Mouse (Mus musculus): ENCODE data around the gene Slc2a4.

The Slc2a4 gene

GRCm38 (mm10) chr11:69948066-69948762 is at the start of gene Slc2a4:
Gene Slc2a4, minus strand, starts transcription at chr11:69948188.
- in situ Hi-C loops (cut with MboI; ENCODE audit: unreplicated experiment in 2 of 2) = no loop called here

GRCm38 (mm10) chr11:69997070-69997509 is 49.1 kb upstream of the Slc2a4 start:
- in situ Hi-C loops (cut with MboI; ENCODE audit: unreplicated experiment in 2 of 2) = loop anchor here in 1 of 2 experiments (25.0 kb wide), 2 partner anchors 585 to 935 kb away; partner anchors contain the start of genes Borcs6, Kdm6b and Tmem107

DNA sequence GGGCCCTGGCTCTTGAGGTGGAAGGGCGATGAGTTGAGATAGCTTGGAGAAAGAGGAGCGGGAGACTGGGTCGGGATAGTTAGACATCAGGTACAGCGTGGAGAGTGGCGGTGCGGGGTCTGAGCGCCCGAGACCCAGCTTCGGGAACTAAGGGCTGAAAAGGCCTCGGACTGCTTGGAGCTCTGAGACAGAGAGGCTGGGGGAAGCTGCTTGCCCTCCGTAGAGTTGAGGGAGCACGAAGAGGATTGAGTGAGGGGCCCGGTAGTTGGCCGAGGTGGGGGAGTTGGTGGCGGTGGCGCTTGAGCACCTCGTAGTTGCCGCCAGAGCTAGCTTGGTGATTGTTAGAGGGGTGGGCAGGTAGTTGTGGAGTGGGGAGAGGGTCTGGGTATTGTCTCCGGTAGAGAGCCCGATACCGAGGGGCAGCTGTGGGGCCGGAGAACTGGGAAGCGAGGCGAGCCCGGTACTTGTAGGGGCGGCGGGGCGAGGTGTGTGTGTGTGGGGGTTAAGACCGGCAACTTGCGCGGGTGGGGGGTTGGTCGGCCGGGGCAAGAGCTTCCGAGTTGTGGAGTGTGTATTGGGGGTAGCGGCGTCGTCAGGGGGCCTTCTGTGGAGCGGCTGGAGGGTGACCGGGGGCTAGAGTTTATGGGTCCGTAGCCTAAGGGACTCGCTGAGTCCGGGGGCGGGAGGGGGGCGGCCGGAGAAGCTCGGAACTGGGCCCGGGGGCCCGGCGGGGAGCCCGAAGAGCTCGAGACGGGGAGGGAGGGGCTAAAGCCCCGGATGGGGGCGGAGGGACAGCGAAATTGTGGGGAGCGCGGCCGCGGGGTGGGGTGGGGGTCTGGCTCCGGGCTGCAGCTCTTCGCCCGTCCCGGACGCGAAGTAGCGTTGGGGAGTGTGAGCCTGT is 48.4 kb upstream of the Slc2a4 start:
- in situ Hi-C loops (cut with MboI; ENCODE audit: unreplicated experiment in 2 of 2) = loop anchor here in 1 of 2 experiments (25.0 kb wide), 2 partner anchors 584 to 934 kb away; partner anchors contain the start of genes Borcs6, Kdm6b and Tmem107

DNA sequence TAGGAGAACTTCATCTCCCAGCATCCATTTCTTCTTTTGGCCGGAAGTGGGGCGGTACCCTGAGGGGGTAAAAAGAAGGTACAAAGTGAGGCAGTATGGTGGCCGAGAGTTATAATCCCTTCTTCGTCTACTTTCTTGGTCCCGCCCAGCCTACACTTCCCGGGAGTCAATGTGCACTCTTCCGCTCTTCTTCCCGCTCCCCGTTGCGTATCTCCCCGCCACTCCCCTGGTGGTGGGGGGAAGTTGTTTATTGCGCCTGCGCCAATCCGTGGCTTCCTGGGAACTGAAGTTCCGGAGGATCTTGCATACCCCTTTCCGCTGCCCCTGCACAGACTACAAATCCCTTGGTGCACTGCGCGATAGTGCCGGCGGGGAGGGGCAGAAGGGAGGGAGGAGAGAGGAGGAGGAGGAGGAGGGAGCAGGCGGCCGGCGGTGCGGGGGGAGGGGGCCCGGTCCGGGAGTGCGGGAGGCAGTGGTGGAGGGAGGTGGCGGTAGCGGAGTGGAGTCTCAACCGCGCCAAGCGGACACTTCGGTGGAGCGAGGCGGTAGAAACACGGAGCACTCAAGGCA is 47.5 kb upstream of the Slc2a4 start, which contains the start of gene Phf23:
Phf23 (plus strand) TSS at position 387 of the 570 bp plus-strand sequence.
- in situ Hi-C loops (cut with MboI; ENCODE audit: unreplicated experiment in 2 of 2) = loop anchor here in 1 of 2 experiments (25.0 kb wide), 2 partner anchors 583 to 933 kb away; partner anchors contain the start of genes Borcs6, Kdm6b and Tmem107

DNA sequence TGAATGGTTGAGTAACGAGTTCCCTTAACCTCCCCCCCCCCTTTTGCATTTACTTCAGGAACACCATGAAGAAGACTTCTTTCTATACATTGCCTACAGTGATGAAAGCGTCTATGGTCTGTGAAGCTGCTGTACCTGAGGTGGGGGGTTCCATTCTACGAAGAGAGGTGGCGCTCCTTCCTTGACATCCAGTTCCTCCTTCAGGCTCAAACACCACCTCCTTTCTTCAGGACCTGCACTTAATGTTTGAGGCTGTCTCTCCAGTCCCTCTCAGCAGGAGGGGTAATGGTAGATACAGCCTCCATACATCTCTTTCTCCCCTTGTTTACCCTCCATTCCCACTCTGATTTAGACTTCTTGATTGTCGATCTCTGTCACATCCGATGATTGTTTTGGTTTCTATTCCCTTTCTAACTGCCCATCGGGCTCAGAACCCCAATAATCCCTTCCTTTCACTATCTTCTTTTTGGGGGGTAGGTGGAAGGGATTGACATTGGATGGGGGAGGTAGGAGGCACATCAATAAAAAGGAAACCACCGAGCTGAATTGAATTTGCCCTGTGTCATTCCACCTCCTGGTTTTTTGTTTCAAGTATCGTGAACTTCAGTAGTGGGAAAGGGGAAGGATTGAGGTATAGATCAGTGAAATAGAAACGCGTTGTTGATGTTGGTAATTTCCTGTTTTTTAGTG is 46.6 kb upstream of the Slc2a4 start:
- in situ Hi-C loops (cut with MboI; ENCODE audit: unreplicated experiment in 2 of 2) = loop anchor here in 1 of 2 experiments (25.0 kb wide), 2 partner anchors 582 to 932 kb away; partner anchors contain the start of genes Borcs6, Kdm6b and Tmem107

DNA sequence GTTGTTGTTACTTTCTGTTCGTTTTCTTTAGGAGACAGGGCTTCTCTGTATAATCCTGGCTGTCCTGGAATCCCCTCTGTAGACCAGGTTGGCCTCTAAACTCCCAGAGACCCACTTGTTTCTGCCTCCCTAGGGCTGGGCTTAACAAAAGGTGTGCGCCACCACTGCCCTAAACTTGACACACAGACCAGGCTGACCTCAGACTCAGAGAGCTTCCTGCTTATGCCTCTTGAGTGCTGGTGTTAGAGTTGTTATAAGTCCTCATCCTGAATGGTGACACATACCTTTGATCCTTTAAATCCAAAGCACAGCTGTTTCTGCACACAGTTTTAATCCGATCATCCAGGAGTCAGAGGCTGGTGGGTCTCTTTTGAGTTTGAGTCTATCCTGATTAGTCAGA is 44.9 kb upstream of the Slc2a4 start:
- in situ Hi-C loops (cut with MboI; ENCODE audit: unreplicated experiment in 2 of 2) = loop anchor here in 1 of 2 experiments (25.0 kb wide), 2 partner anchors 581 to 931 kb away; partner anchors contain the start of genes Borcs6, Kdm6b and Tmem107

DNA sequence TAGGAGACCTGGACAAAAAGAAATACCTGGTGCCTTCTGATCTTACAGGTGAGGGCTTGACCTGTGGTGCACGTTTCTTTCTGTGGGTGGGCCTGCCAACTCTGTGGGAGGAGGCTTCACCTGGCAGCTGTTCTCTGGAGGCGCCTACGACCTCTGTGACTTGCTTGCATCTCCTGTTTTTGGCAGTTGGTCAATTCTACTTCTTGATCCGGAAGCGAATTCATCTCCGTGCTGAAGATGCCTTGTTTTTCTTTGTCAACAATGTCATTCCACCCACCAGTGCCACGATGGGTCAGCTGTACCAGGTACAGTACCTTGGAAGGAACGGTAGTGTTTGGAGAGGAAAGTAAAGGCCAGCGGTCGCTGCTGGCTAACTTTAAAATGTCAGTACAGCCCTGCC is 44.4 kb upstream of the Slc2a4 start:
- in situ Hi-C loops (cut with MboI; ENCODE audit: unreplicated experiment in 2 of 2) = loop anchor here in 1 of 2 experiments (25.0 kb wide), 2 partner anchors 580 to 930 kb away; partner anchors contain the start of genes Borcs6, Kdm6b and Tmem107

DNA sequence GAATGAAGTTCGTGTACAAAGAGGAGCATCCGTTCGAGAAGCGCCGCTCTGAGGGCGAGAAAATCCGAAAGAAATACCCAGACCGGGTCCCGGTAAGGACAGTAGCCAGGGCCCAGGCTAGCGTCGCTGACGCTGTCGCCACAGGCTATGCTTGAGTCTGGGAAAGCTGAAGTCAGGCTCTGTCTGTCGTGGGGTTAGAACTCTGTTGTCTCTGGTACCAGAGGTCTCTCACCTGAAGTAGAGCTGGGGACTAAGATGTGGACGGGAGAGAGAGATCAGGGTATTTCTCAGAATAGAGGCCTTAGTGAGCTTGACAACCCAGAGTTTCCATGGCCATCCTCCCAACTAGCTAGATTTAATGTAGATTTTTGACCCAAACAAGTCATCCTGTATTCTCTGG is 43.7 kb upstream of the Slc2a4 start:
- in situ Hi-C loops (cut with MboI; ENCODE audit: unreplicated experiment in 2 of 2) = loop anchor here in 1 of 2 experiments (25.0 kb wide), 2 partner anchors 579 to 929 kb away; partner anchors contain the start of genes Borcs6, Kdm6b and Tmem107

- in situ Hi-C loops (cut with MboI; ENCODE audit: unreplicated experiment in 2 of 2) = loop anchor here in 1 of 2 experiments (25.0 kb wide), 2 partner anchors 579 to 929 kb away; partner anchors contain the start of genes Borcs6, Kdm6b and Tmem107
These were observed 43.1 kb upstream of the Slc2a4 start, which contains the start of gene Gabarap for GRCm38 (mm10) chr11:69990850-69991691. Gene Gabarap, plus strand, starts transcription at chr11:69991143.

GRCm38 (mm10) chr11:69989949-69990348 is 42.0 kb upstream of the Slc2a4 start:
- in situ Hi-C loops (cut with MboI; ENCODE audit: unreplicated experiment in 2 of 2) = loop anchor here in 1 of 2 experiments (25.0 kb wide), 2 partner anchors 578 to 928 kb away; partner anchors contain the start of genes Borcs6, Kdm6b and Tmem107

DNA sequence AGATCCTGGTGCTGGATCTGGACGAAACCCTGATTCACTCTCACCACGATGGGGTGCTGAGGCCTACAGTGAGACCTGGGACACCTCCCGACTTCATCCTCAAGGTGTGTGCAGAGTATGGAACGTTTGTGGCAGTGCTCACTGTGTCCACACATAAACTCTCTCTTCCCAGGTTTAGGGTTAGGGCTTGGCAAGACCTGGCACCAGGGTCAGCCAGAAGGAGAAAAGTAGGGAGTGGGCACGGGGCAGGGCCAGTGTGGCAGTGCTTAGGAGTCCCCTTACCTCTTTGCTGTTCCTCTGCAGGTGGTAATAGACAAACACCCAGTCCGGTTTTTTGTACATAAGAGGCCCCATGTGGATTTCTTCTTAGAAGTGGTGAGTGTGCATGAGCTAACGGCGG is 36.4 kb upstream of the Slc2a4 start:
- in situ Hi-C loops (cut with MboI; ENCODE audit: unreplicated experiment in 2 of 2) = loop anchor here in 1 of 2 experiments (25.0 kb wide), 2 partner anchors 572 to 922 kb away; partner anchors contain the start of genes Borcs6, Kdm6b and Tmem107

- in situ Hi-C loops (cut with MboI; ENCODE audit: unreplicated experiment in 2 of 2) = loop anchor here in 1 of 2 experiments (25.0 kb wide), 2 partner anchors 571 to 921 kb away; partner anchors contain the start of genes Borcs6, Kdm6b and Tmem107
These were observed 35.4 kb upstream of the Slc2a4 start for GRCm38 (mm10) chr11:69983377-69983776.

GRCm38 (mm10) chr11:69982877-69983276 is 34.9 kb upstream of the Slc2a4 start:
- in situ Hi-C loops (cut with MboI; ENCODE audit: unreplicated experiment in 2 of 2) = loop anchor here in 1 of 2 experiments (25.0 kb wide), 2 partner anchors 571 to 921 kb away; partner anchors contain the start of genes Borcs6, Kdm6b and Tmem107

- in situ Hi-C loops (cut with MboI; ENCODE audit: unreplicated experiment in 2 of 2) = loop anchor here in 1 of 2 experiments (25.0 kb wide), 2 partner anchors 570 to 920 kb away; partner anchors contain the start of genes Borcs6, Kdm6b and Tmem107
These were observed 34.2 kb upstream of the Slc2a4 start, which contains the start of gene Elp5 for GRCm38 (mm10) chr11:69982225-69982624. Gene Elp5, minus strand, starts transcription at chr11:69982517.

DNA sequence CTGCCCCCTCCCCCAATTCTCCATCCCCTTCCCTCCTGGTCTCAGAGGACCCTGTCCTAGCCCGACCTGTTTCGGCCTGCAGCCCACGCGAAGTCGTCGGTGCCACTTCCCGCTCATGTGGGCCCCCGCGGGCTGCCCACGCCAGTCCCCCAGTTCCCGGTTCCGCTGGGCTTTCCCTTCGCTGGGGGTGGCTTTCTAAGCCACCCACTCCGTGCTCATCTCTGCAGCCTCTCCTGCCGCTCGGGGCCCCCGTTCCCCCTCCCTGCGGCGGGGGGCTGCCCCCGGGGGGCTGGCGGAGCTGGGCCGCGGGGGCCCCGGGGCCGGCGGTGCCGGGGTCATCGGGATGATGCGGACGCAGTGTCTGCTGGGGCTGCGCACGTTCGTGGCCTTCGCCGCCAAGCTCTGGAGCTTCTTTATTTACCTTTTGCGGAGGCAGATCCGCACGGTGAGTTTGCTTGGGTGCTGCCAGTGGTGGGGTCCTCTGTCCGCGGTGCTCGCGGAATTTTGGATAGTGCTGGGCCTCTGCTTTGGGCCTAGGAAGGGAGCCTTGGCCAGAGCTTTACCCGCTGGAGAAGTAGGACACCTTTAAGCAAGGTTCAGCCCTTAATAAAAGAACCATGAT is 33.3 kb upstream of the Slc2a4 start, which contains the start of gene Ctdnep1:
Ctdnep1 (plus strand) TSS at position 16 of the 622 bp plus-strand sequence.
- in situ Hi-C loops (cut with MboI; ENCODE audit: unreplicated experiment in 2 of 2) = loop anchor here in 1 of 2 experiments (25.0 kb wide), 2 partner anchors 569 to 919 kb away; partner anchors contain the start of genes Borcs6, Kdm6b and Tmem107

GRCm38 (mm10) chr11:69980196-69981140 is 32.5 kb upstream of the Slc2a4 start:
- in situ Hi-C loops (cut with MboI; ENCODE audit: unreplicated experiment in 2 of 2) = loop anchor here in 1 of 2 experiments (25.0 kb wide), 2 partner anchors 568 to 918 kb away; partner anchors contain the start of genes Borcs6, Kdm6b and Tmem107
